Mouse (Mus musculus) ES-Bruce4 (cell line): ENCODE results near the gene Hbq1b. TPM values are rescaled to one million over a fixed set of nuclear protein-coding genes. Genes with fewer than 3 reads are reported as not detected.

Experiments used
- H3K27ac ChIP-seq: 2 replicates; pipeline ENCODE4 v1.5.1; 2012; ENCODE audit warnings: low read length, inconsistent platforms; ENCODE audit not compliant: insufficient read depth
- H3K27me3 ChIP-seq: 2 replicates; pipeline ENCODE4 v1.6.1; 2012; ENCODE audit warnings: mild to moderate bottlenecking, low read length, inconsistent platforms; ENCODE audit not compliant: control insufficient read depth, poor library complexity, insufficient read depth, severe bottlenecking
- H3K36me3 ChIP-seq: 2 replicates; pipeline ENCODE4 v1.6.1; 2012; ENCODE audit warnings: inconsistent platforms, mild to moderate bottlenecking, low read length, moderate library complexity; ENCODE audit not compliant: control insufficient read depth, poor library complexity, insufficient read depth, severe bottlenecking
- H3K4me1 ChIP-seq: one replicate; pipeline ENCODE4 v1.8.1; 2011; ENCODE audit warnings: low read length; ENCODE audit not compliant: control insufficient read depth, insufficient read depth
- H3K4me3 ChIP-seq: 2 replicates; pipeline ENCODE4 v1.5.1; 2011; ENCODE audit warnings: low read depth, mild to moderate bottlenecking, low read length
- H3K9ac ChIP-seq: 2 replicates; pipeline ENCODE4 v1.6.1; 2012; ENCODE audit warnings: low read depth, mild to moderate bottlenecking, inconsistent platforms; ENCODE audit not compliant: poor library complexity, severe bottlenecking
- H3K9me3 ChIP-seq: replicated peaks from 2 replicates; pipeline ENCODE4 v1.6.1; 2012; ENCODE audit warnings: mild to moderate bottlenecking, low read length, inconsistent platforms; ENCODE audit not compliant: control insufficient read depth, poor library complexity, insufficient read depth, severe bottlenecking
- CTCF ChIP-seq: IDR thresholded peaks from one replicate; pipeline ENCODE4 v1.8.1; 2011; ENCODE audit warnings: low read depth, low read length
- EP300 ChIP-seq: IDR thresholded peaks from 2 replicates; pipeline ENCODE4 v1.6.1; 2011; ENCODE audit warnings: low read depth, low read length; ENCODE audit not compliant: insufficient read depth
- POLR2A ChIP-seq: IDR thresholded peaks from one replicate; pipeline ENCODE4 v1.8.1; 2011; ENCODE audit warnings: low read length; ENCODE audit not compliant: insufficient read depth
- polyA plus RNA-seq: library from polyadenylated mRNA; stranded (reverse); fragments of >200 nt; gene quantifications from 2 replicates; pipeline ENCODE4 v1.2.4, GENCODE M21; 2011; ENCODE audit warnings: low read depth; ENCODE audit not compliant: missing spikeins, insufficient read depth, insufficient read length

Hbq1b gene
- polyA plus RNA-seq, 1 experiment, result not detected

DNA sequence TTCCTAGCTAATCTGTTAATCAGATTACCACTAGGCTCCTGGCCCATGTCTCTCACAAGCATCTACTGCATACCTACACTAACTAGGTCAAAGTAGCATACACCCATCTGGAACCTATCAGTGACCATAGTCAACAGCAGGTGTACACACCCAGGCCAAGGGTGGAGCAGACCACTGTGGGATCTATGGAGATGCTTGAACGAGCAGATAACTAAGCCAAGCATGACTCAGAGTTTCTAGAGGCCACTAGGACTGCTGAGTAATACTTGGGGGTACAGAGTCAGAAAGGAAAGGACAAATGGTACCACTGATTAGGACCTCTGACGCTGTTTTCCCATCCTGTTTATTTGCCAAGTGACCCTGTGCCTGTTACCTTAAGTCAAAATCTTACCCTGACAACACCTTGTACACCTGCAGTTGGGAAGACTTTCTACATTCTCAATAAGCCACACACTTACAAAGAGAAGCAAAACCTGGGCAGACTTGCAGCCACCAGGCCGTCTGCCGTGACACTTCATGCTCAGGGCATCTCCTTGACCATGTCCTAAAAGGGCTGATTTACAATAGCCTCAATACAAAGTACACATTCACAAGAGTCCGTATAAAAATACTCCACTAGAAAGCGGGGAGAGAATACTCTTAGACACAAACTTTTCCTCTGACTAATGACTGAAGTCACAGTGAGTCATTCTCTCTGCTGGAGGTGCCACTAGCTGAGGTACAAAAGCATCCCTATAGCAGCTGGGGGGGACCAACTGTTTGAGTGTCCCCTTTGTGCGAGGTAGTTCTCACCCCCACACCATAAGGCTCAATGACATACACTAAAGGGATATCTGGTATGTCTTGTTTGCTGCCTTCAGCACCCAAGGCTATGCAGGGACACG lies 35.6 kb upstream of the Hbq1b start:
- Histone ChIP-seq H3K4me1 (no peaks in the 10 kb centered on the region), H3K27ac (no peak overlapping the region), H3K27me3 (no peaks in the 10 kb centered on the region), H3K4me3 (no peak overlapping the region), H3K36me3 (peaks cover 10% of the 10 kb centered on the region; the same call in 1 of the 2 replicates), H3K9ac (no peak overlapping the region), H3K9me3 (no peaks in the 10 kb centered on the region)
- TF ChIP-seq POLR2A, result no peak
- no peak for TF ChIP-seq EP300
- TF ChIP-seq CTCF, result no peak

DNA sequence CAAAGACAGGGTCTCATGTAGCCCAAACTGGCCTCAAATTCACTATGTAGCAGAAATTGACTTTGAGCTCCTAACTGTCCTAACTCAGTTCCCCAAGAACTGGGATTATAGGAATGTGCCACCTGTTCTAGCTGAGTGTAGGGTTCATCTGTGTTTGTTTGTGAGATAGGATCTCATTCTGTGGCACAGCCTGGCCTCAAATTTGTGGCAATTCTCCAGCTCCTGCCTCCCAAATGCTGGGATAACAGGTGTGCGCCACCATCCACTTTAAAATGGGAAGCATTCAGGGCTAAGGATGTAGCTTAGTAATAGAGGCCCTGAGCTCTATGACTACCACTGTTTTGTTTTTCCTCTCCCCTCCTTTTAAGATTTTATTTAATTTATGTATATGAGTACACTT lies 33.6 kb upstream of the Hbq1b start:
- Histone ChIP-seq H3K27ac (no peak overlapping the region), H3K4me1 (no peaks in the 10 kb centered on the region), H3K4me3 (no peak overlapping the region), H3K9ac (no peak overlapping the region), H3K9me3 (no peaks in the 10 kb centered on the region), H3K36me3 (0 out of 2 replicates have a peak, but pooled peaks cover 4% of the 10 kb centered on the region), H3K27me3 (no peaks in the 10 kb centered on the region)
- TF ChIP-seq CTCF (no peak), EP300 (no peak), POLR2A (no peak)

DNA sequence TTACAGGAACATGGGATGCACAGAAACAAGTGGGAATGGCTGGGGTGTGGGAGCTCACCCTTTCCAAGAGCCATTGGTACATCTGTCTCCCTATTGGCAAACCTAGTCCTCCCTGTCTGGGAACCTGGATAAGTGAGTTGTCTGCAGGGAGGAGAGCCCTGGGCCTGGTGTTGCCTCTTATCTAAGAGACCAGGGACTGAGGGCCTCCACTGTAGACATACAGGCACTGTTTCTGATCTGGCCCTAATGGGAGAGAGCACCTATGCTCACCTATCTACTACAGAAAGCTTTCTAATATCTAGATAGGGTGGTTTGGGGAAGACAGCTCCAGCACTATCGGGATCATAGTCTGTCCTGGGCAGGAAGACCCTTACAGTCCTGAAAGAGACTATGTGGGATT lies 30.6 kb upstream of the Hbq1b start:
- Histone ChIP-seq H3K27me3 (no peaks in the 10 kb centered on the region), H3K36me3 (0 out of 2 replicates have a peak, but pooled peaks cover 2% of the 10 kb centered on the region), H3K4me1 (no peaks in the 10 kb centered on the region), H3K27ac (no peak overlapping the region), H3K9ac (no peak overlapping the region), H3K9me3 (no peaks in the 10 kb centered on the region), H3K4me3 (no peak overlapping the region)
- TF ChIP-seq CTCF (no peak), EP300 (no peak), POLR2A (no peak)

DNA sequence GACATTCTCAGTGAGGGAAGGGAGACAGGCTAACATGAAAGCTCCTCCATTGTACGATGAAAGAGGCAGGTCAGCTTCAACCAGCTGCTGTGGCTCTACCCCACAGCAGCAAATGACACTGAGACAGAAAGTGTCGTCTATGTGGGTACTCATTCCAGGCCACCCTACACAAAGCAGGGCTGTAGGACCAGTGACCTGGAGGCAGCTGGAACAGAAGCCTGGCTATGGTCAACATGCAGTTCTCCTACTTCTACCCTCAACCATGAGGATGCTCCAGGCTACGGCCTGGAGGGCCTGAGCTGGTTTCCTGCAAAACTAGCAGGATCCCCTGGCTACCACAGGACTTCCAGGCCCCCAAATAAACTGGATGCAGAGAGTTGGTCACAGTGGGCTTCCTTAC lies 30.2 kb upstream of the Hbq1b start:
- no peak overlapping the region for H3K9ac ChIP-seq
- H3K4me3 ChIP-seq, result no peak overlapping the region
- no peak for TF ChIP-seq EP300
- no peak for TF ChIP-seq POLR2A
- no peak for TF ChIP-seq CTCF
- no peaks in the 10 kb centered on the region for H3K9me3 ChIP-seq
- 0 out of 2 replicates have a peak, but pooled peaks cover 2% of the 10 kb centered on the region for H3K36me3 ChIP-seq
- H3K27me3 ChIP-seq, result no peaks in the 10 kb centered on the region
- H3K27ac ChIP-seq, result no peak overlapping the region
- H3K4me1 ChIP-seq, result no peaks in the 10 kb centered on the region

DNA sequence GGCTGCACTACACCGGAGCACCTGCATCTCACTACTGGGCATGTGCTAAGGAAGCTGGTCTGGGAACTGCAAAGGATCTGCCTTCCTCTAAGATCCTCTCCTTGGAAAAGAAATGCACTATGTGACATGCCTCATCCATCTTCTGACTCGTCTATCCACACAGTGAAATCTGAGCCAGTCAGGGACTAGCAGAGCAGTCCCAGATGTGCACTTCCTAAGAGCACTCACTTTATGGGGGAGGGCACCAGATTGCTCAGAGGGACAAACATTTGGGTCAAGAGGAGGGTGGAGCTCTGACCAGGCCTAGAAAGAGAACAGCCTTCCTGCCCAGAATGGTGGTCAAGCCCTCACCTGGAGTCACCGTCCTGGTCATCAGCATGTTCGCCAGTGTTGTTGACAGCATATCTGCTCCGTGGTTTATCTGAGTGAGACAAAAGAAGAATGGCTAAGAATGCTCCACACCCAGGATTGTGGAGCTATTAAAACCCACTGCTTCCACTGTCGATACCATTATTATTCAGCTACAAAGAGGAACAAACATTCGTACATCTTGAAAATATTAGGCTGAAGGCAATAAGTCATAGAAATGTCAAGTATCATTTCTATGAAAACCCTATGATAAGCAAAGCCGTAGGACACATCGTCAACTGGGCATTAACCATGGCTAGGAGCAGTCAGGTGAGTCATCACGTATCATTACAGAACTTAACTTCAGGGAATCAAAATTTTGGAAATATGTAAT lies 23.9 kb upstream of the Hbq1b start:
- H3K27ac ChIP-seq, result no peak overlapping the region

GRCm38 (mm10) chr11:32265117-32265738 lies 21.5 kb upstream of the Hbq1b start:
- Histone ChIP-seq H3K9me3 (no peaks in the 10 kb centered on the region), H3K27ac (no peak overlapping the region), H3K9ac (no peak overlapping the region)

More for the DNA sequence above, 23.9 kb upstream of the Hbq1b start:
- no peak for TF ChIP-seq POLR2A
- no peak for TF ChIP-seq CTCF
- TF ChIP-seq EP300, result no peak
- H3K4me1 ChIP-seq, result no peaks in the 10 kb centered on the region
- no peaks in the 10 kb centered on the region for H3K36me3 ChIP-seq
- H3K4me3 ChIP-seq, result no peak overlapping the region
- no peak overlapping the region for H3K9ac ChIP-seq
- no peaks in the 10 kb centered on the region for H3K27me3 ChIP-seq
- H3K9me3 ChIP-seq, result no peaks in the 10 kb centered on the region

More at GRCm38 (mm10) chr11:32265117-32265738, 21.5 kb upstream of the Hbq1b start:
- Histone ChIP-seq H3K27me3 (no peaks in the 10 kb centered on the region), H3K4me1 (no peaks in the 10 kb centered on the region), H3K4me3 (no peak overlapping the region), H3K36me3 (no peaks in the 10 kb centered on the region)
- no peak for TF ChIP-seq EP300
- no peak for TF ChIP-seq CTCF
- TF ChIP-seq POLR2A, result no peak
